In the genomic region with DNA sequence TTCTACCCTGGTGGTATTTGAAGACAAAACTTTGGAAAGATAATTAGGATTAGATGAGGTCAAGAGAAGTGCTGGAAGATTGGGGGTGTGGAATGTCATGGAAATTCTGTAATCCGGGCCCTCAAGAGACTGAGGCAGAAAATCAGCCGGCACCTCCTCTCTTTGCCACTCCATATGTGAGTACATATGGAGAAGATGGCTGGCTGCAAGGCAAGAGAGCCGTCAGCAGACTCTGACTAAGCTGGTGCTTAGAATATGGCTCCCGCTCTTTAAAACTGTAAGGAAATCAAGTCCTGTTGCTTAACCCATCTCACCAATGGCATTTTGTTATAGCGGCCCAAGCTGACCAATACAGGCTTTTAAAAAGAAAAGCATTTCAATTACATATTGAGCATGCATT, we compare ENCODE assay signal across 32 mouse cellular contexts. TPM values are rescaled to one million over a fixed set of nuclear protein-coding genes. Genes with fewer than 3 reads are reported as not detected.
DNase-seq lines count a peak whose midpoint lies in the region.
"Had no signal": no experiment of that assay in that cellular context is flagged by ENCODE, and none has a peak within 500 bp of the region (broad histone marks: within the 10 kb centered on the region; RNA-seq: fewer than 3 reads in every experiment).

No protein-coding gene starts in this region.

- intact Hi-C loops in left cerebral cortex, postnatal 36 days (cut with DNase I) = loop anchor here (2.0 kb wide), 1 partner anchor 27 kb away; a partner anchor contains a TSS

- H3K4me3 ChIP-seq in heart, embryonic 10.5 days = no peak overlapping the region
- H3K4me3 ChIP-seq: heart, adult 2 months; heart, embryonic 15.5 days; kidney, embryonic 15.5 days; layer of hippocampus, adult 2 months; limb, embryonic 12.5 days; liver, embryonic 15.5 days; midbrain, embryonic 15.5 days; neural tube, embryonic 15.5 days had no signal

- H3K27me3 ChIP-seq in heart, embryonic 10.5 days (ENCODE audit: insufficient read depth, poor library complexity, severe bottlenecking) = peaks cover 14% of the 10 kb centered on the region; the same call in 1 of the 2 replicates
- H3K27me3 ChIP-seq: liver, embryonic 15.5 days; midbrain, embryonic 15.5 days; neural tube, embryonic 15.5 days had no signal

- H3K9me3 ChIP-seq in heart, embryonic 10.5 days = no peaks in the 10 kb centered on the region
- H3K9me3 ChIP-seq: heart, embryonic 15.5 days; kidney, embryonic 15.5 days; limb, embryonic 12.5 days; liver, embryonic 15.5 days; midbrain, embryonic 15.5 days; neural tube, embryonic 15.5 days had no signal

- H3K36me3 ChIP-seq in heart, embryonic 10.5 days = no peaks in the 10 kb centered on the region
- H3K36me3 ChIP-seq: heart, embryonic 15.5 days; kidney, embryonic 15.5 days; limb, embryonic 12.5 days; liver, embryonic 15.5 days; midbrain, embryonic 15.5 days; neural tube, embryonic 15.5 days had no signal

- DNase-seq in heart, embryonic 10.5 days (ENCODE audit: low spot score) = peak; percentile 38
- DNase-seq in heart, adult 8-10 months (ENCODE audit: low spot score) = no peak
- DNase-seq in left cerebral cortex, postnatal 36 days (ENCODE audit: low spot score in 2 of 2) = peak; percentile 23 to 29
- no peak for DNase-seq in left cerebral cortex, adult 11 months (ENCODE audit: low spot score)
- DNase-seq in brain, embryonic 18.5 days (ENCODE audit: low read depth, low spot score) = peak; percentile 32
- no peak for DNase-seq in thymus, postnatal 25 days
- DNase-seq: adrenal gland, postnatal 25 days; B cell, adult 2 months; cerebellum, adult 8-10 months; cerebellum, postnatal 25 days; kidney, adult 18-20 months; lung, embryonic 14.5 days; lung, postnatal 14 days had no signal

- H3K4me1 ChIP-seq in heart, embryonic 10.5 days = peaks cover 11% of the 10 kb centered on the region
- H3K4me1 ChIP-seq: liver, embryonic 15.5 days; midbrain, embryonic 15.5 days; neural tube, embryonic 15.5 days had no signal

- 77% methylated on average over 5 of the region's 5 CpGs for WGBS in heart, embryonic 10.5 days

- no peak overlapping the region for H3K27ac ChIP-seq in heart, embryonic 10.5 days
- H3K27ac ChIP-seq: heart, embryonic 15.5 days; kidney, embryonic 15.5 days; liver, embryonic 15.5 days; midbrain, embryonic 15.5 days; neural tube, embryonic 15.5 days had no signal

RNA-seq across cellular contexts. Expression of a gene that starts 27.6 kb away (rescaled TPM):
- 0.32 and 2.8 TPM in 2 replicates for polyA plus RNA-seq in heart, embryonic 10.5 days (2016; fragmentation: Nextera tagmentation; extraction: Ambion mirVana)
- 1 to 10 TPM in 1 of 4 experiments, under 1 TPM in 3; 0.52 to 1.5 (median 0.78) TPM for total RNA-seq in heart, adult 8-10 months (2022)
- total RNA-seq in left cerebral cortex, postnatal 36 days (2021) = 1 to 10 TPM; 3.7 TPM

RNA-seq across cellular contexts. Expression of a gene that starts 45.1 kb away (rescaled TPM):
- 0.69 and 4.3 TPM in 2 replicates for polyA plus RNA-seq in heart, embryonic 10.5 days (2016; fragmentation: Nextera tagmentation; extraction: Ambion mirVana)
- total RNA-seq in heart, adult 8-10 months (2022) = under 1 TPM; 0.11 to 0.24 (median 0.20) TPM
- total RNA-seq in left cerebral cortex, postnatal 36 days (2021) = not detected
- total RNA-seq: adrenal gland, postnatal 25 days; gastrocnemius, adult 18-20 months; gastrocnemius, postnatal 25 days; layer of hippocampus, adult 2 months; left cerebral cortex, adult 8-10 months had no signal
- polyA plus RNA-seq: embryonic facial prominence, embryonic 11.5 days; hindbrain, embryonic 11.5 days; limb, embryonic 12.5 days; lung, embryonic 14.5 days; midbrain, embryonic 15.5 days; testis, adult 2 months; thymus, postnatal 0 days had no signal

RNA-seq across cellular contexts. Expression of a gene that starts 58.0 kb away (rescaled TPM):
- polyA plus RNA-seq in heart, embryonic 10.5 days (2016; fragmentation: Nextera tagmentation; extraction: Ambion mirVana) = 0.05 and 0.36 TPM in 2 replicates
- not detected for total RNA-seq in heart, adult 8-10 months (2022)
- under 1 TPM in 1 of 2 experiments, not detected in 1; 0.05 TPM for total RNA-seq in left cerebral cortex, postnatal 36 days (2021)
- total RNA-seq: adrenal gland, adult 18-20 months; adrenal gland, postnatal 25 days; gastrocnemius, adult 18-20 months; gastrocnemius, postnatal 25 days; heart, adult 2 months; heart, postnatal 25 days; layer of hippocampus, adult 2 months; liver, adult 2 months had no signal
- polyA plus RNA-seq: embryonic facial prominence, embryonic 11.5 days; heart, adult 2 months; hindbrain, embryonic 11.5 days; intestine, embryonic 14.5 days; kidney, embryonic 15.5 days; limb, embryonic 12.5 days; liver, adult 2 months; lung, embryonic 14.5 days; neural tube, embryonic 15.5 days; thymus, postnatal 0 days had no signal

Comparison
In these comparisons a context has a peak if more than half of its experiments do, and no peak if none do; other contexts are left out.
1. DNase-seq: peak in heart, embryonic 10.5 days (single experiment), left cerebral cortex, postnatal 36 days (2 of 2) and brain, embryonic 18.5 days (single experiment); none in heart, adult 8-10 months (single experiment), left cerebral cortex, adult 11 months (single experiment) and thymus, postnatal 25 days (single experiment).